Mouse (Mus musculus): ENCODE results near the gene Zfp580. TPM values are rescaled to one million over a fixed set of nuclear protein-coding genes. Genes with fewer than 3 reads are reported as not detected.

The Zfp580 gene
- 2.9 TPM for polyA plus RNA-seq (2017; shearing (Covaris generic))

GRCm38 (mm10) chr7:5051193-5052192 is at the start of gene Zfp580:
Zfp580 (plus strand) TSS chr7:5051538.

DNA sequence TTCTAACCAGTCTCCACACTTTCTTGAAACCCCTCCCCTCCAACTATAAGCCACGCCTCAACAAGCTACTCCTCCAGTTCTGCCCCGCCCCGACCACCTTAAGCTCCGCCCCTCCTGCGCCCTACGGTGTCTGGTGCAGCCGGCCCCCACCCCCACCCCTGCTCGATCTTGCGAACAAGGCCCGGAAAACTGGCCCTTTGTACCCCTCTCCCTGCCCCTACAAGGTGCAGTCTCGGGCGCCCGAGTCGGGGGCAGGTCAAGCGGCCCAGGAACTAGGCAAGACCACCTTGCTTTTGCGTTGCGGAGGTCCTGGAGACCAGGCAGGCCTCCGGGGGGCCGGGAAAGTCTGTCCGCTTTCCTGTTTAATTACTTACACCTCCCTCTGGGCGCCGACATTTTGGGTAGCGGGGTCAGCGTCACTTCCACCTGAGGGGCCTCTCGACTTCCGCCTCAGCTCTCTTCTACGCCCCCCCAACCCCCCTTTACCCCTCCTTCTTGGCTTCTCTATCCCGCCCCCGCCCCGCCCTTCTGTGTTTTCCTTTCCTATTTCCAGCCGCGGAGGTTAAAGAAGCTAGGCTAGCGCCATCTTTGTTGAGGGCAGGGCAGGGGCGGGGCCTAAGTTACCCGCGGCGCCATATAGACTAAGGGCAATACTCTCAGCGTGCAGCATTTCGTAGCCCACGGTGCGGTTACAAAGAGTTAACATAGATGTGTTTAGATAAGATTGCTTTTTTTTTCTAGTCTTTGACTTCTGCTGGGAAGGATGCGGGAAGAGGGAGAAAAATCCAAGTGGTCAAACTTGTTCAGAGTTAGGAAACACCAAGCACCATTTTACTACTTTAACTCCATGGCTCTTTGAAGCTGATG is 36.9 kb upstream of the Zfp580 start, which contains the start of the genes Zfp524 and Fiz1:
Gene Zfp524, plus strand, starts transcription at position 165 of the 867 bp plus-strand sequence.
Gene Fiz1, minus strand, starts transcription at position 447 of the 867 bp plus-strand sequence.

GRCm38 (mm10) chr7:5015118-5016001 is 36.0 kb upstream of the Zfp580 start, which contains the start of gene Gm44973:
Gm44973 (plus strand) TSS chr7:5015496.

GRCm38 (mm10) chr7:5020000-5020681 is 31.2 kb upstream of the Zfp580 start, which contains the start of the genes Zfp865 and Ccdc106:
Zfp865 (plus strand) TSS chr7:5020376.
Ccdc106 (plus strand) TSS chr7:5020553.

DNA sequence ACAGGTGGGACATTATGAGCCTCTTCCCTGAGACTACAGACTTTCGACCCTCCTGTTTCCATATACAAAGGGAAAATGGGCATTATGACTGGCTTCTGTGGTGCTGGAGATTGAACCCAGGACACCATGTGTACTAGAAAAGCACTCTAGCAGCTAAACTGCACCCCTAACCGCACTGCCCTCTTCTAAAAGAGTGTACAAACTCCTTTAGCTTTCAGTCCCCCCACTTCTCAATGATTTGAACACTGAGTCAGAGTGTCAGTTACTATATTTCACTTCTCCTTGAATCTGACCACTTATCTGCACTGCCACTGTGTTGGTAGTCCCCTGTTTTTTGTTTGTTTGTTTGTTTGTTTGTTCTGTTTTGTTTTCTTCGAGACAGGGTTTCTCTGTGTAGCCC is 17.5 kb upstream of the Zfp580 start, which contains the start of gene 4632433K11Rik:
Gene 4632433K11Rik, plus strand, starts transcription at position 301 of the 400 bp plus-strand sequence.

DNA sequence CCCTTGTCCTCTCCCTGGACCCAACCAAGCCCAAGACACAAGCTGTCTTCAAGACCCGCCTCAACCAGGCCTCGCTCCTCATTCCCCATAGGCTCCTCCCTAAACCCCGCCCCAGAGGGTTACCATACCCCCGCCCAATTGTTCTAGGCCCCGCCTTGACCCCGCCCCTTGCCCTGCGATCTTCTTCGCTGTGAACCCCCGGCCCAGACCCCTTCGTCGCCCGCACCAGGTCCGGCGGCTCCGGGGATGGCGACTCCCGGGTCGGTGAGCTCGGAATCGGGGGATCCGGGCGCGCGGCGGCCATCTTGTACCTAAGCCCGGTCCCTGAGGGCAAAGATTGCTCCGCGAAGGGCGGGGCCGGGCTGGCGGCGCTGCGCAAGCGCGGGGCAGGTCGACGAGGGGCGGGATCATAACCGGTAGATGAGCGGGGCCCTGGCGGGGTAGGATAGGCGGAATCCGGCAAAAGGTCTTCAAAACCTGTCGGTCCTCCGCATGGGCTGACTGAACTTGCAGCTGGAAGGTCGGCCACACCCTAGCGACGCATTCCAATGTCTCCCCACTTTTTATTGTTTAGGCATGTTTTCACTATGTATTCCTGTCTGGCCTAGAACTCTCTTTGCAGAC is 13.1 kb upstream of the Zfp580 start, which contains the start of gene Zfp784:
Gene Zfp784, minus strand, starts transcription at position 338 of the 624 bp plus-strand sequence.

DNA sequence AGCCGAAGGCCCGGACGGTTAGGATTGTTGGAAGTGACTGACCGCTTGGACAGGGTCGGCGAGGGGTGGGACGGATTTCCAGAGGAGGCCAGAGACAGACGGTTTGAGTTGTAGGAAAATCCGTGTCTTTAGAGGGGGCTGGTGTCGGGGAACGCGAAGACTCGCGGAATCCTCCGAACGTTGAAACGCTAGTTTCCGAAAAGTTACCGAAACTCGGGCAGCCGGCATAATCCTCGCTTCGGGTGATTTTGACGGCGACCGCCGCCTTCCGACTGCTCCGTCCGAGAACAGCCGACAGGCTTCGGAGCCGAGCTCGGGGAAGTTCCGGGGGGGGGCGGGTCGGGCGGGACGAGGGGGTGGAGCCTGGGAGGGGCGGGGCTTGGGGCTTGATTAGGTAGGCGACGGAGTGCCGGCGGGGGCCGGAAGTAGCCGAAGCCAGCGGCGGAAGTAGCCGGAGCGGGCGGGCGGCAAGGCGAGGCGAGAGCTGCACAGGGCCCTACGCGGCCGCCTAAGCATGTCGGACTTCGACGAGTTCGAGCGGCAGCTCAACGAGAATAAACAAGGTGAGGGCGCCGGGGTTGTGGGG is 10.5 kb downstream of the Zfp580 start, which contains the start of gene U2af2:
Gene U2af2, plus strand, starts transcription at position 370 of the 586 bp plus-strand sequence.

DNA sequence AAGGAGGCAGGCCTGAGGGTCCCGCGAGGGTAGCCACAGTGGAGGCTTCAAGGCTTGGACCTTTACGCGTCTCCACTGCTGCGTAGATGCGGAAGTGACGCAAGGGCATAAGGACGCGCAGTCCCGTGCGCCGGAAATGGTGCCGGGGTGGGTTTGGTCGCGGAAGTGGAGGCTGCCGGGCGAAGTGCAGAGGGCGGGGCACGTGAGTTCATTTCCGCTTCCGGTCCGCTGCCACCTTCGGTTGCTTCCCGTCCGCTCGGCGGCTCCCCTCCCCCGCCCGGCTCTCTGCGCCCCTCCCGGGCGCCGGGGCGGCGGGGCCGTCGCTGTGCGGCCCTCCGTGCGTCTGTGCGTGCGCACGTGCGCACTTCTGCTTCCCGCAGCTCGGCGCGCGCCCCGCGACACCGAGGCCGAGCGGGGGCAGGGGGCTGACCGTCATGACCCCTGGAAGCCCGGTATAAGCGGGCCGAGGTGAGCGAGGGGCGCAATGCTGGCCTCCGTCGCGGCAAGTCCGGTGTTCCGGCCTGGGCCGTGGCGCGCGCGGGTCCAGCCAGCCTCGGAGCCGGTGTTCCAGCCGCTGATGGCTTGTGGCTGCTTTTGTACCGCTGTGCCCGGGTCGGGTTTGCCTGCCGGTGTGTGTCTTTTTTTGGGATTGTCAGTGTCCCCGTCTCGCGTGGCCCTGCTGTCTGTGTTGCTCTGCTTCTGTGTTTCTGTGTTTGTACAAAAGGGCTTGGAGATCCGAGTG is 28.8 kb downstream of the Zfp580 start, which contains the start of gene Epn1:
Gene Epn1, plus strand, starts transcription at position 226 of the 742 bp plus-strand sequence.

Other genes starting within 250 kb of the Zfp580 start
- 295 TPM for gene Ube2s, start 238.9 kb upstream of the Zfp580 start, polyA plus RNA-seq (2017; shearing (Covaris generic))
- 0.91 TPM for gene Shisa7, start 206.8 kb upstream of the Zfp580 start, polyA plus RNA-seq (2017; shearing (Covaris generic))
- gene Isoc2b, start 181.3 kb upstream of the Zfp580 start, polyA plus RNA-seq (2017; shearing (Covaris generic)), result 8.8 TPM
- gene Isoc2a, start 174.4 kb upstream of the Zfp580 start, polyA plus RNA-seq (2017; shearing (Covaris generic)), result 0.60 TPM
- not detected for gene Gm36210, start 145.0 kb upstream of the Zfp580 start, polyA plus RNA-seq (2017; shearing (Covaris generic))
- 3.0 TPM for gene Zfp628, start 136.3 kb upstream of the Zfp580 start, polyA plus RNA-seq (2017; shearing (Covaris generic))
- not detected for gene Nat14, start 129.5 kb upstream of the Zfp580 start, polyA plus RNA-seq (2017; shearing (Covaris generic))
- not detected for gene Ssc5d, start 125.8 kb upstream of the Zfp580 start, polyA plus RNA-seq (2017; shearing (Covaris generic))
- gene Sbk2, start 87.1 kb upstream of the Zfp580 start, polyA plus RNA-seq (2017; shearing (Covaris generic)), result 1.0 TPM
- not detected for gene Sbk3, start 80.4 kb upstream of the Zfp580 start, polyA plus RNA-seq (2017; shearing (Covaris generic))
- 13.8 TPM for gene Zfp579, start 55.4 kb upstream of the Zfp580 start, polyA plus RNA-seq (2017; shearing (Covaris generic))
- 15.8 TPM for gene Zfp524, start 37.1 kb upstream of the Zfp580 start, polyA plus RNA-seq (2017; shearing (Covaris generic))
- gene Fiz1, start 36.8 kb upstream of the Zfp580 start, polyA plus RNA-seq (2017; shearing (Covaris generic)), result 47.5 TPM
- 7.6 TPM for gene Gm44973, start 36.0 kb upstream of the Zfp580 start, polyA plus RNA-seq (2017; shearing (Covaris generic))
- 6.1 TPM for gene Zfp865, start 31.2 kb upstream of the Zfp580 start, polyA plus RNA-seq (2017; shearing (Covaris generic))
- gene Ccdc106, start 31.0 kb upstream of the Zfp580 start, polyA plus RNA-seq (2017; shearing (Covaris generic)), result not detected
- not detected for gene 4632433K11Rik, start 17.4 kb upstream of the Zfp580 start, polyA plus RNA-seq (2017; shearing (Covaris generic))
- 2.4 TPM for gene Zfp784, start 13.1 kb upstream of the Zfp580 start, polyA plus RNA-seq (2017; shearing (Covaris generic))
- gene U2af2, start 10.6 kb downstream of the Zfp580 start, polyA plus RNA-seq (2017; shearing (Covaris generic)), result 108 TPM
- gene Epn1, start 28.7 kb downstream of the Zfp580 start, polyA plus RNA-seq (2017; shearing (Covaris generic)), result 30.9 TPM
- gene Rfpl4, start 65.4 kb downstream of the Zfp580 start, polyA plus RNA-seq (2017; shearing (Covaris generic)), result not detected
- gene Rasl2-9, start 74.4 kb downstream of the Zfp580 start, polyA plus RNA-seq (2017; shearing (Covaris generic)), result not detected
- gene Vmn1r55, start 98.1 kb downstream of the Zfp580 start, polyA plus RNA-seq (2017; shearing (Covaris generic)), result 0.12 TPM
- not detected for gene Vmn1r56, start 145.2 kb downstream of the Zfp580 start, polyA plus RNA-seq (2017; shearing (Covaris generic))
- gene Vmn1r57, start 167.0 kb downstream of the Zfp580 start, polyA plus RNA-seq (2017; shearing (Covaris generic)), result not detected

Data from effector memory CD4-positive, alpha-beta T cell, adult 5 months (primary cell).